Mouse (Mus musculus): ENCODE data around the gene Blzf1. TPM values are rescaled to one million over a fixed set of nuclear protein-coding genes. Genes with fewer than 3 reads are reported as not detected.
A peak's percentile ranks its signal among the peaks of the same experiment; 100 is the strongest.

Gene Blzf1
- polyA plus RNA-seq, 1 experiment from 2014 or later = 28.6 TPM

GRCm38 (mm10) chr1:164315266-164315665, 8.0 kb upstream of the Blzf1 start:
- H3K4me3 ChIP-seq (ENCODE audit: low read depth, low read length) = no peak overlapping the region

DNA sequence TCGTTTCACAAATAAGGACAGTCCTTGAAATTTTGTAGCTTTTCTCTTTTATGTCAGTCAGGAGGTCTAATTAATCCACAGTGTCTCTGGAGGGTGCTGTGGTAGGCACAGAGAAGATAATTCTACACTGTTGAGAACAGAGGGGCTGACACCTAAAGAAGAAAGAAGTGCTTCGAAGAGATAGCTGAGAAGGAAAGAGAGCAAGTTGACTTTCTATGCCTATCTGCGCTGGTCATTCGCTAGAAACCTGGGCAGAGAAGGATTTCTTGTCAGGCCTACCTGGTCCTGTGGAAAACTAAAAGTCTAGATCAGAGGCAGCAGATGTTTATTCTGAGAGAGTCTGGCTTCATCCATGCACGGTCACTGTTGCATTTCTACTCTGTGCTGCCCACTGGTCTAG, 6.8 kb upstream of the Blzf1 start:
- Histone ChIP-seq H3K4me3 (ENCODE audit: low read depth, low read length) (no peak overlapping the region), H3K9me3 (ENCODE audit: control insufficient read depth, low read length) (no peaks in the 10 kb centered on the region), H3K4me2 (ENCODE audit: low read depth, low read length) (no peak overlapping the region), H3K27me3 (replicated peaks; ENCODE audit: control insufficient read depth, insufficient read depth, low read length) (no peaks in the 10 kb centered on the region), H3K36me3 (ENCODE audit: control insufficient read depth, insufficient read depth, low read length) (0 out of 2 replicates have a peak, but pooled peaks cover 10% of the 10 kb centered on the region), H3K27ac (replicated peaks; ENCODE audit: low read depth, low read length) (no peak overlapping the region), H3K4me1 (ENCODE audit: control insufficient read depth, insufficient read depth, low read length) (no peaks in the 10 kb centered on the region), H3K9ac (ENCODE audit: low read depth, low read length) (no peak overlapping the region)
- DNase-seq (ENCODE audit: low spot score) (no peak), ATAC-seq (ENCODE audit: low read depth) (no peak)
- WGBS = 91% methylated on average over 5 of the region's 5 CpGs

More at GRCm38 (mm10) chr1:164315266-164315665, 8.0 kb upstream of the Blzf1 start:
- H3K9me3 ChIP-seq (ENCODE audit: control insufficient read depth, low read length) = no peaks in the 10 kb centered on the region
- no peaks in the 10 kb centered on the region for H3K4me1 ChIP-seq (ENCODE audit: control insufficient read depth, insufficient read depth, low read length)
- DNase-seq (ENCODE audit: low spot score) = no peak
- no peaks in the 10 kb centered on the region for H3K27me3 ChIP-seq (replicated peaks; ENCODE audit: control insufficient read depth, insufficient read depth, low read length)
- no peak overlapping the region for H3K4me2 ChIP-seq (ENCODE audit: low read depth, low read length)
- WGBS = 74% methylated on average over 8 of the region's 8 CpGs
- no peak for ATAC-seq (ENCODE audit: low read depth)
- no peak overlapping the region for H3K9ac ChIP-seq (ENCODE audit: low read depth, low read length)
- H3K36me3 ChIP-seq (ENCODE audit: control insufficient read depth, insufficient read depth, low read length) = 0 out of 2 replicates have a peak, but pooled peaks cover 10% of the 10 kb centered on the region
- H3K27ac ChIP-seq (replicated peaks; ENCODE audit: low read depth, low read length) = no peak overlapping the region

- WGBS = 13% methylated on average over 10 of the region's 10 CpGs
- Histone ChIP-seq H3K4me1 (ENCODE audit: control insufficient read depth, insufficient read depth, low read length) (peaks cover 19% of the 10 kb centered on the region), H3K4me2 (ENCODE audit: low read depth, low read length) (peak overlapping the region; percentile 66), H3K27me3 (replicated peaks; ENCODE audit: control insufficient read depth, insufficient read depth, low read length) (no peaks in the 10 kb centered on the region), H3K4me3 (ENCODE audit: low read depth, low read length) (peak overlapping the region; percentile 60), H3K9me3 (ENCODE audit: control insufficient read depth, low read length) (no peaks in the 10 kb centered on the region), H3K27ac (replicated peaks; ENCODE audit: low read depth, low read length) (peak overlapping the region; percentile 76), H3K9ac (ENCODE audit: low read depth, low read length) (peak overlapping the region; percentile 67), H3K36me3 (ENCODE audit: control insufficient read depth, insufficient read depth, low read length) (peaks cover 14% of the 10 kb centered on the region; the same call in 1 of the 2 replicates)
- ATAC-seq (ENCODE audit: low read depth) (no peak), DNase-seq (ENCODE audit: low spot score) (no peak)
Measured at GRCm38 (mm10) chr1:164307922-164308321, 633 bp upstream of the Blzf1 start.

- Histone ChIP-seq H3K27ac (replicated peaks; ENCODE audit: low read depth, low read length) (no peak within 1 kb of the TSS), H3K9ac (ENCODE audit: low read depth, low read length) (no peak within 1 kb of the TSS), H3K27me3 (replicated peaks; ENCODE audit: control insufficient read depth, insufficient read depth, low read length) (no peaks in the 10 kb centered on the region), H3K9me3 (ENCODE audit: control insufficient read depth, low read length) (no peaks in the 10 kb centered on the region), H3K4me1 (ENCODE audit: control insufficient read depth, insufficient read depth, low read length) (peaks cover 19% of the 10 kb centered on the region), H3K4me2 (ENCODE audit: low read depth, low read length) (no peak within 1 kb of the TSS), H3K4me3 (ENCODE audit: low read depth, low read length) (no peak within 1 kb of the TSS), H3K36me3 (ENCODE audit: control insufficient read depth, insufficient read depth, low read length) (peaks cover 53% of the 10 kb centered on the region)
- ATAC-seq (ENCODE audit: low read depth) = no peak
- 82% methylated on average over 5 of the region's 5 CpGs for WGBS
- DNase-seq (ENCODE audit: low spot score) = no peak
Measured at GRCm38 (mm10) chr1:164303821-164304220, 3.5 kb downstream of the Blzf1 start, which contains the start of gene Nme7. Nme7 (plus strand) TSS chr1:164304121.

DNA sequence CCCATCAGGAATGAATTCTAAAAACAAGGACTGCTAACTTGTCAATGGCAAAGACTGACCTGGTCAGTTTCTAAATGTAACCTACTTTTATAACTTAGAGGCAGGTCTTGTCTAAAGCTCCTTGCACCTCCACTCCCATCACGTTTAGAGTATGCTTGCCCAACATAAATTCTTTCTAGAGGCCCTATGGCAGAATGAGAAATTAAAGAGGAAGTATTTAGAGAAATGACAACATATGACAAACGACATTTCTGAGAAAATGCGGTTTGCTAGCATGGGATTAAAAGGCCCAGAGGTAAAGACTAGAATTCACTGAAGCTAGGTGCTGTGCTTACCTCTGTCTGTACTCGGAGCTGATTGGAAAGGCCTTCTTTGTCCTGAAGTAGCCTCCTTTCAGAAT, 5.3 kb downstream of the Blzf1 start:
- WGBS = 84% methylated on average over 4 of the region's 4 CpGs
- no peaks in the 10 kb centered on the region for H3K27me3 ChIP-seq (replicated peaks; ENCODE audit: control insufficient read depth, insufficient read depth, low read length)
- H3K36me3 ChIP-seq (ENCODE audit: control insufficient read depth, insufficient read depth, low read length) = peaks cover 70% of the 10 kb centered on the region

DNA sequence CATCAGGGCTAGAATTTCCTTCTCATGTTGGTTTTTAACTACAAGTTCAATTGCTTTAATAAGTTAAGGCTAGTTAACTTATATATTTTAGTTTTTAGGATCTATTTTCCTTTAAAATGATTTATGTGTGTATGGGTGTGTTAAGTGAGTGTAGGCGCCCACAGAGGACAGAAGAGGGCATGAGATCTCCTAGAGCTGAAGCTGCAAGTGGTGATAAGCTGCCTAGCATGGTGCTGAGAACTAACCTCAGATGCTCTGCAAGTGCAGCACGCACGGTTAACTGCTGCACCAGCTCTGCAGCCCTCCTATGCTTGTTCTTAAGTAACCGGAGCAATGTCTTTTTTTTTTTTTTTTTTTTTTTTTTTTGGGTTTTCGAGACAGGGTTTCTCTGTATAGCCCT, 10.8 kb downstream of the Blzf1 start:
- Histone ChIP-seq H3K4me1 (ENCODE audit: control insufficient read depth, insufficient read depth, low read length) (no peaks in the 10 kb centered on the region), H3K4me2 (ENCODE audit: low read depth, low read length) (no peak overlapping the region), H3K27ac (replicated peaks; ENCODE audit: low read depth, low read length) (no peak overlapping the region), H3K9ac (ENCODE audit: low read depth, low read length) (no peak overlapping the region), H3K9me3 (ENCODE audit: control insufficient read depth, low read length) (no peaks in the 10 kb centered on the region), H3K36me3 (ENCODE audit: control insufficient read depth, insufficient read depth, low read length) (peaks cover 85% of the 10 kb centered on the region), H3K27me3 (replicated peaks; ENCODE audit: control insufficient read depth, insufficient read depth, low read length) (no peaks in the 10 kb centered on the region), H3K4me3 (ENCODE audit: low read depth, low read length) (no peak overlapping the region)
- DNase-seq (ENCODE audit: low spot score) = no peak
- WGBS = 88% methylated on average over 4 of the region's 5 CpGs
- no peak for ATAC-seq (ENCODE audit: low read depth)

More for the DNA sequence above, 5.3 kb downstream of the Blzf1 start:
- H3K9me3 ChIP-seq (ENCODE audit: control insufficient read depth, low read length) = no peaks in the 10 kb centered on the region
- no peak overlapping the region for H3K27ac ChIP-seq (replicated peaks; ENCODE audit: low read depth, low read length)
- DNase-seq (ENCODE audit: low spot score) = no peak
- no peak overlapping the region for H3K4me2 ChIP-seq (ENCODE audit: low read depth, low read length)
- H3K4me1 ChIP-seq (ENCODE audit: control insufficient read depth, insufficient read depth, low read length) = peaks cover 12% of the 10 kb centered on the region
- ATAC-seq (ENCODE audit: low read depth) = no peak
- no peak overlapping the region for H3K9ac ChIP-seq (ENCODE audit: low read depth, low read length)
- no peak overlapping the region for H3K4me3 ChIP-seq (ENCODE audit: low read depth, low read length)

DNA sequence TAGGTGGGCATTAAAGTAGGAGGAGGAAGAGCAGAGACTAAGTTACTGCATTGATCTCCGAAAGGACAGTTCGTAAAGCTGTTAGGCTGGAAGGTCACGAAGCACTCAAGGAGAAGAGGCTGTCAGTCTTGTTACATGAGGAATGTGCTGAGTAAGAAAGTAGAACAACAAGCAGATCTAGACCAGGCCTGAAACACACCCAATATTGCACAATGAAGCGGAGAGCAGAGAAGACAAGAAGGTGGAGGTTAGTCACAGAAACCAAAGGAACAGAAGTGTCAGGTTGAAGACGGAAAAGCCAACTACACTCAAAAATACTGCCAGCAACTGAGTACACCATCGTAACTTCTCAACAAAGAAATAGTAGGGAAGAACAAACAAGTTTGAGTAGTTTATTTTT, 13.2 kb downstream of the Blzf1 start:
- H3K27ac ChIP-seq (replicated peaks; ENCODE audit: low read depth, low read length) = no peak overlapping the region
- peaks cover 73% of the 10 kb centered on the region for H3K36me3 ChIP-seq (ENCODE audit: control insufficient read depth, insufficient read depth, low read length)
- H3K27me3 ChIP-seq (replicated peaks; ENCODE audit: control insufficient read depth, insufficient read depth, low read length) = no peaks in the 10 kb centered on the region
- DNase-seq (ENCODE audit: low spot score) (no peak), ATAC-seq (ENCODE audit: low read depth) (no peak)
- H3K4me1 ChIP-seq (ENCODE audit: control insufficient read depth, insufficient read depth, low read length) = no peaks in the 10 kb centered on the region
- H3K4me2 ChIP-seq (ENCODE audit: low read depth, low read length) = no peak overlapping the region
- 93% methylated on average over 6 of the region's 6 CpGs for WGBS
- H3K9ac ChIP-seq (ENCODE audit: low read depth, low read length) = no peak overlapping the region
- H3K9me3 ChIP-seq (ENCODE audit: control insufficient read depth, low read length) = no peaks in the 10 kb centered on the region
- H3K4me3 ChIP-seq (ENCODE audit: low read depth, low read length) = no peak overlapping the region

- ATAC-seq (ENCODE audit: low read depth) (no peak), DNase-seq (ENCODE audit: low spot score) (no peak)
- H3K9ac ChIP-seq (ENCODE audit: low read depth, low read length) = no peak overlapping the region
- peaks cover 54% of the 10 kb centered on the region for H3K36me3 ChIP-seq (ENCODE audit: control insufficient read depth, insufficient read depth, low read length)
- H3K4me1 ChIP-seq (ENCODE audit: control insufficient read depth, insufficient read depth, low read length) = no peaks in the 10 kb centered on the region
- no peak overlapping the region for H3K4me2 ChIP-seq (ENCODE audit: low read depth, low read length)
- H3K27me3 ChIP-seq (replicated peaks; ENCODE audit: control insufficient read depth, insufficient read depth, low read length) = no peaks in the 10 kb centered on the region
- no peak overlapping the region for H3K27ac ChIP-seq (replicated peaks; ENCODE audit: low read depth, low read length)
- no peak overlapping the region for H3K4me3 ChIP-seq (ENCODE audit: low read depth, low read length)
- H3K9me3 ChIP-seq (ENCODE audit: control insufficient read depth, low read length) = no peaks in the 10 kb centered on the region
- 83% methylated on average over 5 of the region's 5 CpGs for WGBS
Measured at GRCm38 (mm10) chr1:164292040-164292439, 15.2 kb downstream of the Blzf1 start.

DNA sequence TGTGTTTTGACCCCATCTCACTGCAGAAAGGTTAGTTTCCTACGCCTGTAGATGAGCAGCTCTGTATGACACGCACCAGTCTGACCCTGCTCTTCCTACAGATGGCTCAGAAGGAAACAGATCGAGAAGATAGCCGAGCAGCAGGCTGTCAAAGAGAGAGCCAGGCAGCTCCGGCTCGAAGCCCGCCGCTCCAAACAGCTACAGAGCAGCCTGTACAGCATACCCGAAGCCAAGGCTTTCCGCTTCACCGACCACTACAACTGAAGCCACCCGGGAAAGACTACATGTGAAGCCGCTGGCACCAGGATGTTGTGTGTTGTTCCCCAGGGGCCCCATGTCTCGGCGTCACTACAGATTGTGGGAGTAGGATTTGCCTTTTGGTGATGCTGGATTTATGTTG, 19.9 kb downstream of the Blzf1 start:
- DNase-seq (ENCODE audit: low spot score) (peak; percentile 8), ATAC-seq (ENCODE audit: low read depth) (no peak)
- no peak overlapping the region for H3K4me2 ChIP-seq (ENCODE audit: low read depth, low read length)
- H3K27me3 ChIP-seq (replicated peaks; ENCODE audit: control insufficient read depth, insufficient read depth, low read length) = no peaks in the 10 kb centered on the region
- H3K9me3 ChIP-seq (ENCODE audit: control insufficient read depth, low read length) = no peaks in the 10 kb centered on the region
- WGBS = 52% methylated on average over 15 of the region's 15 CpGs
- no peak overlapping the region for H3K9ac ChIP-seq (ENCODE audit: low read depth, low read length)
- H3K36me3 ChIP-seq (ENCODE audit: control insufficient read depth, insufficient read depth, low read length) = peaks cover 19% of the 10 kb centered on the region
- H3K27ac ChIP-seq (replicated peaks; ENCODE audit: low read depth, low read length) = no peak overlapping the region
- no peak overlapping the region for H3K4me3 ChIP-seq (ENCODE audit: low read depth, low read length)
- H3K4me1 ChIP-seq (ENCODE audit: control insufficient read depth, insufficient read depth, low read length) = no peaks in the 10 kb centered on the region

Measured in embryonic facial prominence, embryonic 14.5 days (tissue).